Mouse (Mus musculus): Measurements from ENCODE around the gene Aldh1a3. TPM values are rescaled to one million over a fixed set of nuclear protein-coding genes. Genes with fewer than 3 reads are reported as not detected.

Aldh1a3 gene
- total RNA-seq, 4 experiments from 2014 or later, result 17.9 to 26.2 (median 22.4) TPM

GRCm38 (mm10) chr7:66369071-66369933 lies 58.0 kb downstream of the Aldh1a3 start:
- DNase-seq, result no peak

DNA sequence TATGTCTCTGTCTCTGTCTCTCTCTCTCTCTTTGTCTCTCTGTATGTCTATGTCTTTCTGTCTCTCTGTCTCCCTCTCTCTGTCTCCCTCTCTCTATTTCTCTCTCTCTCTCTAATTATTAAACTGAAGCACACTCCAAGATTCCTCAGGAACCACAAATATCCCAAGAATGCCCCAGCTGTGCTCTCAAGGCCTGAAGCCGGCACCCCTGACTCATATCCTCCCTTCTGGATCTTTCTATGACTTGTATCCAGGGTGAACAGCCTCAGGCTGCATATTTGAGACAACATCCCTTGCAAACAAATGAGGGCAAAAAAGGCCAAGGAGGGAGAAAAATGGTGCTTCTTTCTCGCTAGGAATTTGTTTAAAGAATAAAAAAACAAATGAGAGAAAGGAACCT lies 61.4 kb downstream of the Aldh1a3 start, which contains the start of gene Gm10974:
Gene Gm10974 (plus strand): TSS at position 2 of the 400 bp plus-strand sequence.
- DNase-seq, result no peak

GRCm38 (mm10) chr7:66365411-66365810 lies 61.9 kb downstream of the Aldh1a3 start:
- DNase-seq, result no peak

GRCm38 (mm10) chr7:66364491-66364890 lies 62.8 kb downstream of the Aldh1a3 start:
- DNase-seq, result no peak

DNA sequence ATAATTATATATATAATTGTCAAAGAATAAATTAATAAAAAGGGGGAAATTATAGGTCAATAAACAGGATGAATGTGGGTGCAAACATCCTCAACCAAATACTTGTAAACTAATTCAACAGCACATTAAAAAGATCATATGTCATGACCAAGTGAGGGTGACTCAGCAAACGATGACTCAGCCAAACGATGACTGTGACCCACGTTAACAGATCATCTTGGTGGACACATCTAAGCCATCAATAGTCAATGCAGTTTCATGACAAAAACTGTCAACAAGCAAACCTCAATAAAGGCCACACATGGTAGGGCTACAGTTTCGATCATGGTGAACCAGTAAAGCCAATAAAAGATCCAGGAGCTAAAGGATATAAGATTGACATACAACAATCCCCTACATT lies 68.3 kb downstream of the Aldh1a3 start:
- DNase-seq, result peak; percentile 33

GRCm38 (mm10) chr7:66358461-66358860 lies 68.9 kb downstream of the Aldh1a3 start:
- DNase-seq, result no peak

DNA sequence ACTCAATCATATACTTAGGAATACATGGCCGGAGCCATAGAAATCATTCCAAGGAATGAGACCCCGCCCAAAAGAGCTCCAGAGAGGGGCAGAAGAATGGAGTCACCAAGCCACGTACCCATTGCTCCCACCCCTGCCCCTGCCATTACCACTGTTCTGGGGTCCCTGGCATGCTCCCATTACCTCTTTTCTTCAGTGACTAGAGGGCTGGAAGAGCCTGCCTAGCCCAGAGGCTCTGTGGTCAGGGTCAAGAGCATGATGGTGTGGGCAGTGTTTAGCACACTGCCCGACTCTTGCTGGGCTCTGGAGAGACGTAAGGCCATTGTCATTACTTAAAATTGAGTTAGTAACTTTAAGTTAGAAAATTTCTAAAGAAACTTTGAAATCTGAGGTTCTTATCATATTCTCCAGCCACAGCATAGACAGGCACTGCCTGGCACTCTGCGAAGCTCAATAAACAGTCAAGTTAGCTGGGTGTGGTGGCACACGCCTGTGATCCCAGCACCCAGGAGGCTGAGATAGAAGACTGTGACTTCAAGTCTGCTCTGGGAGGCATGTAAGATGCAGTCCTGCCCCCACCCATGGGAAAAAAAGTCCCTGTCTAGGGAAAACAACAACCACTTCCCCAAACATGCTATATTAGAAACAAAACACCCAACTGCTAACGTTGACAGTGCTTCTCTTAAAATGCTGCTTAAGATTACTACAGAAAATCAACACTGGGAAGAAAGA lies 71.4 kb downstream of the Aldh1a3 start:
- DNase-seq, result no peak

- no peak for DNase-seq
Measured at GRCm38 (mm10) chr7:66354911-66355310, 72.4 kb downstream of the Aldh1a3 start.

DNA sequence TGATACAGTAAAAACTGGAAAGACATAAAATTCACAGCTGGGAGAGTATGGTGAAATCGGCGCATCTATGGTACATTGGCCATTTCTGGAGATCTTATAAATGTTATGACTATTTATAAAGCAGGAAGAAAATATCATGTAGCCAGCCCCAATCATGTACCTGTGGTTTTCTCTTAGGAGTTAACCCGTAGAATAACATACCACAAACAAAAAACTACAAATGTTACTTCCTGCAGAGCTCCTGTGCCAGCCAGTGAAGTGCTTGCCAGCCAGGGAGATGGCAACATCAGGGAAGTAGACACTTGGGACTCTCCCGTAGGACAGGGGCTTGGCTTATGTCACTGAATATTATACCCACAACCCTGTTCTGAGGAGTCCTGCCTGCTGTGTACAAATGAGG lies 76.2 kb downstream of the Aldh1a3 start:
- no peak for DNase-seq

DNA sequence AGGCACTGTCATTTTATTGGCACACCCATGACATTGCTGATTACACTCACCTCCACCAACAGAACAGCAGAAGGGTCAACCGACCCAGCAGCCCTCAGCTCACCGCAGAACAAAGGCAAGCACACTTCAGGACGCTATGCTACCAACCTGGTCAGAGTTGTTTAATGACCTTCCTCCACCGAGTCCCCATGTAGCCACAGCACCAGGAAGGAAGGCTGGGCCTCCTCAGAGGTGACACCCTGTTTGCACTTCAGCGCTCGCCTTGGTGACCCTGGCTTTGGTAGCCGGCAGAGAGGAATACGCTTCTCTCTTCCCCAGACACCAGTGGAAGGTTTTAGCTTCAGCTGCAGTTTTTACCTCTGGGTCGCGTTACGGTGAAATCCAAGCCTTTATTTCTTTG lies 77.6 kb downstream of the Aldh1a3 start:
- DNase-seq, result no peak

- no peak for DNase-seq
Measured at GRCm38 (mm10) chr7:66348588-66348987, 78.7 kb downstream of the Aldh1a3 start.

- DNase-seq, result no peak
Measured at GRCm38 (mm10) chr7:66346959-66347663, 80.2 kb downstream of the Aldh1a3 start.

- no peak for DNase-seq
Measured at GRCm38 (mm10) chr7:66343307-66343706, 84.0 kb downstream of the Aldh1a3 start.

DNA sequence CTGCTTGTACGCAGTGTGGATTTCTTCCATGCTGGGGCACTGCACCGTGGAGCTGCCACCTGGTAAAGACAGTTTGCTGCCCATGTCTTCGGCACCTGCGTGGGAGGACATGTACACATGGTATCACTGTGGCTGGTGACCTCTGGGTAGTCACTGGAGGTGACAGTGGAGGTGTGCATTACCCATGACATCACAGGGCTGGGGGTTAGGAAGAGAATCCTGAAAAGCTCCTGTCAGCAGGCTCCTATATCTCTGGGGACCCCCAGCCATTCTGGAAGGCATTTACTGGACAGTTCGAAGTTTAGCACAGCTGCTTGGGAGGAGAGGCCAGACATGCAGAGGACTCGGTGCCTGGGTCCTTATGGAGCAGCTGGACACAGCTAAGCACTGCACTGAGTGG lies 84.5 kb downstream of the Aldh1a3 start:
- DNase-seq, result no peak

DNA sequence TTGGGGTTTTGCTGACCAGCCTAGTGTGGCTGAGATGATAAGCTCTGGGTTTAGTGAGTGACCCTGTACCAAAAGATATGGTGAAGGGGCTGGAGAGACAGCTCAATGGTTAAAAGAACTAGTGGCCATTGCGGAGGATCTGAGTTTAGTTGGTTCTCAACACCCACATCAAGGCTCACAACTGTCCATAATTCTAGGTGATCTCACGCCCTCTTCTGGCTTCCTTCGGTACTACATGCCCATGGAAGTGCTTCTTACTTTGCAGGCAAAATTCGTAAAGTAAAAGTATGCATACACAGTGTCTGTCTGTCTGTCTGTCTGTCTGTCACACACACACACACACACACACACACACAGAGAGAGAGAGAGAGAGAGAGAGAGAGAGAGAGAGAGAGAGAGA lies 85.0 kb downstream of the Aldh1a3 start:
- peak; percentile 45 for DNase-seq

Small RNA genes within 50 kb of the gene (microRNA-seq; reads per million reads assigned to microRNA genes)
- gene Mir7057, result 0 reads per million in 2 experiments

Other genes starting within 250 kb of the Aldh1a3 start
- gene Gm10974, start 61.6 kb downstream of the Aldh1a3 start, total RNA-seq (2022), result not detected
- gene Lrrk1, start 39.2 kb downstream of the Aldh1a3 start, total RNA-seq (2022), result 10 to 100 TPM; 15.9 to 27.3 (median 21.8) TPM